ENCODE assay signal across 28 mouse cellular contexts in genomic region chr2:95140116-95140515, GRCm38 (mm10).
DNase-seq lines count a peak whose midpoint lies in the region; ATAC-seq and TF ChIP-seq lines count a peak whose summit lies in the region.
"Had no signal": no experiment of that assay in that cellular context is flagged by ENCODE, and none has a peak within 500 bp of the region (broad histone marks: within the 10 kb centered on the region; RNA-seq: fewer than 3 reads in every experiment).

No protein-coding gene starts in this region.

- DNase-seq in brain, embryonic 14.5 days (ENCODE audit: low read depth): peak; percentile 38
- peak; percentile 76 to 88 for DNase-seq in cerebellum, adult 2 months
- peak; percentile 88 to 95 for DNase-seq in cerebellum, postnatal 14 days
- DNase-seq in stomach, postnatal 0 days (ENCODE audit: low spot score): no peak
- DNase-seq in kidney, postnatal 36 days: no peak
- no peak for DNase-seq in gastrocnemius, adult 2 months
- DNase-seq: adrenal gland, adult 8-10 months; gastrocnemius, postnatal 10 days; heart, postnatal 14 days; kidney, adult 2 months; layer of hippocampus, postnatal 36 days; lung, embryonic 14.5 days; lung, postnatal 14 days; retina, postnatal 1 day; right cerebral cortex, postnatal 14 days; thymus, postnatal 14 days had no signal

- no peak overlapping the region for H3K4me2 ChIP-seq in forebrain, embryonic 16.5 days (ENCODE audit: low read length)
- no peak overlapping the region for H3K4me2 ChIP-seq in forebrain, embryonic 12.5 days
- no peak overlapping the region for H3K4me2 ChIP-seq in stomach, postnatal 0 days (replicated peaks; ENCODE audit: low read depth)
- H3K4me2 ChIP-seq: embryonic facial prominence, embryonic 13.5 days; forebrain, embryonic 13.5 days; hindbrain, embryonic 12.5 days; intestine, embryonic 15.5 days; liver, embryonic 15.5 days; lung, embryonic 14.5 days had no signal

- H3K27ac ChIP-seq in forebrain, embryonic 16.5 days (ENCODE audit: low read length): no peak overlapping the region
- no peak overlapping the region for H3K27ac ChIP-seq in forebrain, embryonic 12.5 days
- H3K27ac ChIP-seq in cerebellum, adult 2 months (ENCODE audit: insufficient read depth, low read length): no peak overlapping the region
- no peak overlapping the region for H3K27ac ChIP-seq in stomach, postnatal 0 days (replicated peaks)
- no peak overlapping the region for H3K27ac ChIP-seq in gastrocnemius, adult 2 months
- H3K27ac ChIP-seq: embryonic facial prominence, embryonic 13.5 days; forebrain, embryonic 13.5 days; hindbrain, embryonic 12.5 days; hindbrain, postnatal 0 days; intestine, embryonic 15.5 days; kidney, postnatal 0 days; liver, embryonic 15.5 days; midbrain, embryonic 10.5 days had no signal

- no peak for TF ChIP-seq EP300 in stomach, postnatal 0 days (optimal IDR thresholded peaks at IDR 0.05)

- WGBS in forebrain, embryonic 16.5 days: 38% methylated on average over 1 of the region's 1 CpGs
- WGBS in forebrain, embryonic 12.5 days: 50% methylated on average over 1 of the region's 1 CpGs
- 14% methylated on average over 1 of the region's 1 CpGs for WGBS in cerebellum, adult 2 months
- 19% methylated on average over 1 of the region's 1 CpGs for WGBS in stomach, postnatal 0 days

- no peak overlapping the region for H3K9ac ChIP-seq in forebrain, embryonic 16.5 days (replicated peaks; ENCODE audit: low read depth, low read length)
- no peak overlapping the region for H3K9ac ChIP-seq in forebrain, embryonic 12.5 days
- H3K9ac ChIP-seq in stomach, postnatal 0 days (ENCODE audit: low read length): no peak overlapping the region
- H3K9ac ChIP-seq: embryonic facial prominence, embryonic 13.5 days; forebrain, embryonic 13.5 days; hindbrain, embryonic 12.5 days; intestine, embryonic 15.5 days; liver, embryonic 15.5 days; lung, embryonic 14.5 days had no signal

- H3K27me3 ChIP-seq in forebrain, embryonic 16.5 days (replicated peaks; ENCODE audit: control insufficient read depth, insufficient read depth, low read length): no peaks in the 10 kb centered on the region
- H3K27me3 ChIP-seq in forebrain, embryonic 12.5 days: no peaks in the 10 kb centered on the region
- no peaks in the 10 kb centered on the region for H3K27me3 ChIP-seq in cerebellum, adult 2 months (ENCODE audit: control insufficient read depth, insufficient read depth, low read length)
- no peaks in the 10 kb centered on the region for H3K27me3 ChIP-seq in stomach, postnatal 0 days (ENCODE audit: control insufficient read depth, insufficient read depth, low read length)
- H3K27me3 ChIP-seq: embryonic facial prominence, embryonic 13.5 days; forebrain, embryonic 13.5 days; hindbrain, embryonic 12.5 days; intestine, embryonic 15.5 days; liver, embryonic 15.5 days had no signal

- H3K4me1 ChIP-seq in forebrain, embryonic 16.5 days (replicated peaks; ENCODE audit: control insufficient read depth, insufficient read depth, low read length): peaks cover 3% of the 10 kb centered on the region; the same call in 1 of the 2 replicates
- H3K4me1 ChIP-seq in forebrain, embryonic 12.5 days: no peaks in the 10 kb centered on the region
- peaks cover 6% of the 10 kb centered on the region; the same call in 1 of the 2 replicates for H3K4me1 ChIP-seq in cerebellum, adult 2 months (ENCODE audit: control insufficient read depth, insufficient read depth, low read length)
- H3K4me1 ChIP-seq in stomach, postnatal 0 days (replicated peaks; ENCODE audit: control insufficient read depth, insufficient read depth): no peaks in the 10 kb centered on the region
- H3K4me1 ChIP-seq: embryonic facial prominence, embryonic 13.5 days; hindbrain, embryonic 12.5 days; intestine, embryonic 15.5 days; liver, embryonic 15.5 days; midbrain, embryonic 10.5 days had no signal

- H3K36me3 ChIP-seq in forebrain, embryonic 16.5 days (ENCODE audit: control insufficient read depth, insufficient read depth): no peaks in the 10 kb centered on the region
- no peaks in the 10 kb centered on the region for H3K36me3 ChIP-seq in forebrain, embryonic 12.5 days (replicated peaks)
- no peaks in the 10 kb centered on the region for H3K36me3 ChIP-seq in stomach, postnatal 0 days (ENCODE audit: control insufficient read depth, insufficient read depth, low read length)
- H3K36me3 ChIP-seq: embryonic facial prominence, embryonic 13.5 days; G1E; hindbrain, embryonic 12.5 days; intestine, embryonic 15.5 days; liver, embryonic 15.5 days; midbrain, embryonic 10.5 days had no signal

- no peaks in the 10 kb centered on the region for H3K9me3 ChIP-seq in forebrain, embryonic 16.5 days (ENCODE audit: control insufficient read depth, low read length)
- H3K9me3 ChIP-seq in forebrain, embryonic 12.5 days: no peaks in the 10 kb centered on the region
- H3K9me3 ChIP-seq in stomach, postnatal 0 days (ENCODE audit: control insufficient read depth, low read length): no peaks in the 10 kb centered on the region
- H3K9me3 ChIP-seq: embryonic facial prominence, embryonic 13.5 days; forebrain, embryonic 13.5 days; G1E; hindbrain, embryonic 12.5 days; intestine, embryonic 15.5 days; liver, embryonic 15.5 days; midbrain, embryonic 10.5 days had no signal

- intact Hi-C loops in gastrocnemius, adult 2 months (cut with DNase I): no loop called here

- H3K4me3 ChIP-seq in forebrain, embryonic 16.5 days (replicated peaks; ENCODE audit: low read length): no peak overlapping the region
- no peak overlapping the region for H3K4me3 ChIP-seq in forebrain, embryonic 12.5 days (replicated peaks)
- no peak overlapping the region for H3K4me3 ChIP-seq in cerebellum, adult 2 months (replicated peaks; ENCODE audit: insufficient read depth, low read depth, low read length)
- H3K4me3 ChIP-seq in stomach, postnatal 0 days (ENCODE audit: low read depth, low read length): no peak overlapping the region
- no peak overlapping the region for H3K4me3 ChIP-seq in gastrocnemius, adult 2 months
- H3K4me3 ChIP-seq: embryonic facial prominence, embryonic 13.5 days; forebrain, embryonic 13.5 days; hindbrain, embryonic 12.5 days; intestine, embryonic 15.5 days; liver, embryonic 15.5 days; midbrain, embryonic 10.5 days had no signal

- TF ChIP-seq POLR2A in brain, embryonic 14.5 days (IDR thresholded peaks at IDR 0.05; ENCODE audit: borderline replicate concordance, extremely low read depth, insufficient read depth, insufficient read length, poor library complexity, severe bottlenecking): no peak
- TF ChIP-seq POLR2A in cerebellum, adult 2 months (IDR thresholded peaks at IDR 0.05; ENCODE audit: borderline replicate concordance, insufficient read depth, low read length): no peak

- no peak for TF ChIP-seq CTCF in brain, embryonic 14.5 days (IDR thresholded peaks at IDR 0.05; ENCODE audit: borderline replicate concordance, extremely low read depth, insufficient read depth, insufficient read length)
- no peak for TF ChIP-seq CTCF in cerebellum, adult 2 months (IDR thresholded peaks at IDR 0.05; ENCODE audit: borderline replicate concordance, insufficient read depth, low read depth, low read length)
- TF ChIP-seq CTCF in stomach, postnatal 0 days (IDR thresholded peaks at IDR 0.05; ENCODE audit: low read depth): no peak
- TF ChIP-seq CTCF in gastrocnemius, adult 2 months (IDR thresholded peaks at IDR 0.05): no peak

- peak; percentile 35; the same call in 1 of the 2 replicates for ATAC-seq in forebrain, embryonic 16.5 days
- ATAC-seq in forebrain, embryonic 12.5 days (ENCODE audit: low FRiP score): no peak
- ATAC-seq in stomach, postnatal 0 days (ENCODE audit: low FRiP score, low TSS enrichment): no peak
- ATAC-seq: forebrain, embryonic 13.5 days; hindbrain, postnatal 0 days; intestine, embryonic 15.5 days; midbrain, embryonic 16.5 days had no signal

Comparison
In these comparisons a context has a peak if more than half of its experiments do, and no peak if none do; other contexts are left out.
1. DNase-seq: peak in brain, embryonic 14.5 days (single experiment), cerebellum, adult 2 months (2 of 2) and cerebellum, postnatal 14 days (2 of 2); none in stomach, postnatal 0 days (single experiment), kidney, postnatal 36 days (0 of 2) and gastrocnemius, adult 2 months (single experiment).